Mouse (Mus musculus) forebrain, embryonic 11.5 days (tissue): Measurements from ENCODE around the gene S100b. TPM values are rescaled to one million over a fixed set of nuclear protein-coding genes. Genes with fewer than 3 reads are reported as not detected.

ENCODE experiments used
- ATAC-seq: fragments of 200-750 bp; cut with Nextera tagmentation; replicated peaks from 2 replicates; pipeline ENCODE4 v1.8.0; 2017; ENCODE audit warnings: moderate TSS enrichment; ENCODE audit not compliant: low FRiP score
- DNase-seq: peaks from one replicate; pipeline ENCODE4 v3.0.0-alpha.2; 2017; ENCODE audit warnings: low spot score
- H3K27ac ChIP-seq: fragments of 300-500 bp; sonication (generic); 2 replicates; pipeline ENCODE4 v1.5.1; 2014; ENCODE audit warnings: low read depth, low read length
- H3K27me3 ChIP-seq: fragments of 300-500 bp; sonication (generic); 2 replicates; pipeline ENCODE4 v1.6.1; 2014; ENCODE audit warnings: mild to moderate bottlenecking, low read length, mixed read lengths; ENCODE audit not compliant: control insufficient read depth, insufficient read depth
- H3K36me3 ChIP-seq: fragments of 300-500 bp; sonication (generic); 2 replicates; pipeline ENCODE4 v1.6.1; 2014; ENCODE audit warnings: mild to moderate bottlenecking, low read length, moderate library complexity, mixed read lengths; ENCODE audit not compliant: control insufficient read depth, insufficient read depth
- H3K4me1 ChIP-seq: fragments of 300-500 bp; sonication (generic); replicated peaks from 2 replicates; pipeline ENCODE4 v1.6.1; 2014; ENCODE audit warnings: low read length, mixed read lengths; ENCODE audit not compliant: control insufficient read depth, insufficient read depth
- H3K4me2 ChIP-seq: fragments of 300-500 bp; sonication (generic); 2 replicates; pipeline ENCODE4 v1.6.1; 2014; ENCODE audit warnings: low read depth, mild to moderate bottlenecking, low read length, moderate library complexity, mixed read lengths; ENCODE audit not compliant: severe bottlenecking
- H3K4me3 ChIP-seq: fragments of 300-500 bp; sonication (generic); 2 replicates; pipeline ENCODE4 v1.5.1; 2014; ENCODE audit warnings: low read depth, low read length
- H3K9ac ChIP-seq: fragments of 300-500 bp; sonication (generic); 2 replicates; pipeline ENCODE4 v1.6.1; 2014; ENCODE audit warnings: low read length
- H3K9me3 ChIP-seq: fragments of 300-500 bp; sonication (generic); 2 replicates; pipeline ENCODE4 v1.6.1; 2016; ENCODE audit warnings: low read length, mixed read lengths; ENCODE audit not compliant: control insufficient read depth
- WGBS: fragments of 180-500 bp; shearing (Covaris S2); extraction: QIAGEN DNeasy Blood & Tissue Kit; methylation state at CpG from one replicate; pipeline ENCODE4 v1.1.7; 2014; 5-methylcytosine and 5-hydroxymethylcytosine counted together
- microRNA counts: library from miRNA; unstranded; fragments of <30 nt; microRNA quantifications from one replicate; lab custom pipeline; 2015
- microRNA-seq: library from miRNA; unstranded; fragments of <30 nt; microRNA quantifications from one replicate; pipeline ENCODE4, GENCODE M21; 2016; ENCODE audit not compliant: insufficient number of aligned reads
- polyA plus RNA-seq: library from polyadenylated mRNA; unstranded; fragments of >200 nt; fragmentation: Nextera tagmentation; extraction: Ambion mirVana; gene quantifications from 2 replicates; pipeline ENCODE4 v1.2.1, GENCODE M21; 2014

Gene S100b
- polyA plus RNA-seq, 1 experiment from 2014 or later, result 0.12 TPM

DNA sequence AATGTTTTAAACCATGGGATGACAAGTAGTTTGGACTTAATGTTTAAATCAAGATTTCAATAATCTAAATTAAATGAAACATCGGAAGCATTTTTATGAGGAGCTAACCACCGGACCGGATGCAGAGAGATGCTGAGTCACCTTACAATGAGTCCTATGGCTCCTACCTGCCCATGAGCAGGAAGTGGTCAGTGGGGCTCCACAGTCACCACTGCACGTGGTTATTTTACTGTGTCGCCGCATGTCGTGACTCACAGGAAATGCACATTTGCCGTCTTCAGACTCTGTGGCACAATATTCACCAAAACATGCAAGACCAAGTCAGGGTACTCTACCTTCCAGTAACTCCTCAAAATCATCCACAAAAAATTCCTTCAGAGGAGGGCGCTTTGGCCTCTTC is 53.1 kb downstream of the S100b start:
- no peak overlapping the region for H3K4me3 ChIP-seq
- H3K36me3 ChIP-seq, result peaks cover 3% of the 10 kb centered on the region; the same call in 1 of the 2 replicates
- H3K9me3 ChIP-seq, result no peaks in the 10 kb centered on the region
- no peaks in the 10 kb centered on the region for H3K4me1 ChIP-seq
- 92% methylated on average over 9 of the region's 9 CpGs for WGBS
- DNase-seq, result no peak
- no peak overlapping the region for H3K4me2 ChIP-seq
- H3K9ac ChIP-seq, result no peak overlapping the region
- H3K27ac ChIP-seq, result no peak overlapping the region
- ATAC-seq, result no peak
- H3K27me3 ChIP-seq, result no peaks in the 10 kb centered on the region

MicroRNA genes within 50 kb of the gene (microRNA counts, 519-probe panel; counts per million panel counts)
- 31.2 counts per million for microRNA mmu-miR-678 (lab: Ali Mortazavi, UCI)

Small RNA genes within 50 kb of the gene (microRNA-seq; reads per million reads assigned to microRNA genes)
- gene Mir678, result not detected

Other genes starting within 250 kb of the S100b start
- gene Zfp280b, start 221.2 kb upstream of the S100b start, polyA plus RNA-seq, result 33.9 and 34.3 TPM in 2 replicates
- gene Slc5a4b, start 142.9 kb upstream of the S100b start, polyA plus RNA-seq, result not detected in 2 replicates
- not detected in 2 replicates for gene Slc5a4a, start 106.4 kb upstream of the S100b start, polyA plus RNA-seq
- gene Prmt2, start 16.0 kb upstream of the S100b start, polyA plus RNA-seq, result 83.9 and 99.6 TPM in 2 replicates
- gene Dip2a, start 91.4 kb downstream of the S100b start, polyA plus RNA-seq, result 4.7 TPM in 2 replicates
- gene AC141477.1, start 186.6 kb downstream of the S100b start, polyA plus RNA-seq, result not detected in 2 replicates
- gene Pcnt, start 188.9 kb downstream of the S100b start, polyA plus RNA-seq, result 22.2 and 24.3 TPM in 2 replicates
- not detected in 2 replicates for gene 2610028H24Rik, start 195.2 kb downstream of the S100b start, polyA plus RNA-seq
- gene Mcm3ap, start 215.1 kb downstream of the S100b start, polyA plus RNA-seq, result 89.7 and 92.8 TPM in 2 replicates
- gene Ybey, start 215.3 kb downstream of the S100b start, polyA plus RNA-seq, result 6.0 and 6.1 TPM in 2 replicates